8 mouse cellular contexts compared by ENCODE assay signal in the genomic region with DNA sequence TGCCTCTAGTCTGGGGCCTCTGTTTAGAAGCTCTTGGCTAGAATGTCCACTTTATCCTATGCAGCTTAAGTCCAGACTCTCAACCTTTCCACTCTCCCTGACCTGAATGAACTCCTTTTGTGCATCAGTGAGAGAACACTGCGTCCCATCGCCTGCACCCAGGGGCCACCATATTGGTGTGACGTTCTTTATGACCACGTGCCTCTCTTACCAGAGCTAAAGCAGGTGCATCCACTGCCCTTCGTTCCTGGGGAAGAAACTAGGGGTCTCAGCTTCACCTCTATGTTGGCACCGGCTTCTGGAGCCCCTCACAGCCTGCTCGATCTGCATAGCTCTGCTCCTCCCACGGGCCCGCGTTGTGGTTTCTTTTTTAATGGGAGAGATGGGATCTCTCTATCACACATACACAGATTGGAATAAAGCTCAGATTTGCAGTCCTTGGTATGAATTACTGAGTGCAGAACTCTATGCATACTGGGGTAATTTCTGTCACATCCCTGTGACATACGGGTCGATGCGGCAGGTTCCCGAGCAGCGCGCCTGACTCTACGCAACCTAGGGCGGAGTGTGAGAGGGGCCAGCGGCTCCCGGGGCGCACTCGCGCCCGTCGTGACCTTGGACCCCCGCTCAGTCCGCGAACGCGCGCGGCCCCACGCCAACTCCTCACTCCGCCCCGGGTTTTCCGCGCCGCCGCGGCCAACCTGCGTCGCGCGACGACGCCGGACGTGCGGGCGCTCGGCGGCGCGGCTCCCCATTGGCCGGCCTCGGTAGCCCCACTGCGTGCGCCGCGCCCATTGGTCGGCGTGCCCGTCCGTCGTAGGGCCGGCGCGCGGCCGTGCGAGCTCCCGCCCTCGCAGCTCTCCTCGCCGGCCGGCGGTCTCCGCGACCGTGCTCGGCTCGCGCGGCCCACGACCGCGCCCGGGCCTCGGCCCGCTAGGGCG. TPM values are rescaled to one million over a fixed set of nuclear protein-coding genes. Genes with fewer than 3 reads are reported as not detected.
DNase-seq lines count a peak whose midpoint lies in the region; ATAC-seq and TF ChIP-seq lines count a peak whose summit lies in the region.

A gene (plus strand): TSS at position 831 of the 941 bp plus-strand sequence.

- no peak for DNase-seq in Patski (ENCODE audit: low read depth, low spot score)
- DNase-seq in cerebellum, postnatal 14 days = peak; percentile 98
- peak; percentile 71 to 83 for DNase-seq in frontal cortex, postnatal 25 days (ENCODE audit: low spot score in 2 of 2)
- DNase-seq in hindbrain, embryonic 14.5 days (ENCODE audit: low spot score) = peak; percentile 96
- DNase-seq in left cerebral cortex, adult 11 months (ENCODE audit: low spot score) = peak; percentile 81
- peak; percentile 94 to 97 for DNase-seq in lung, postnatal 4 days
- DNase-seq in retina, postnatal 7 days (ENCODE audit: low read depth, low spot score) = peak; percentile 89
- DNase-seq in urinary bladder, adult 2 months (ENCODE audit: low spot score) = peak; percentile 85

- H3K9ac ChIP-seq in hindbrain, embryonic 14.5 days = peak within 1 kb of the TSS; percentile 98

- ATAC-seq in Patski = peak; percentile 96
- ATAC-seq in hindbrain, embryonic 14.5 days (ENCODE audit: low FRiP score) = peak; percentile 97

- H3K27me3 ChIP-seq in Patski = no peaks in the 10 kb centered on the region
- no peaks in the 10 kb centered on the region for H3K27me3 ChIP-seq in hindbrain, embryonic 14.5 days (ENCODE audit: control insufficient read depth, insufficient read depth, low read length)

- in situ Hi-C loops in Patski (cut with MboI; ENCODE audit: low pct_unique_long_range_greater_than_20kb) = no loop called here

- H3K4me2 ChIP-seq in hindbrain, embryonic 14.5 days (replicated peaks) = peak within 1 kb of the TSS; percentile 75

- H3K27ac ChIP-seq in hindbrain, embryonic 14.5 days = peak within 1 kb of the TSS; percentile 96

- CTCF ChIA-PET in Patski (lab: Charles Lee) = interaction anchor here (1.1 to 1.4 kb wide), 2 partner anchors 9 to 24 kb away, joined by 3 to 5 read pairs; no protein-coding TSS in a partner anchor

- H3K9me3 ChIP-seq in hindbrain, embryonic 14.5 days (ENCODE audit: control insufficient read depth, low read length) = no peaks in the 10 kb centered on the region

- H3K4me1 ChIP-seq in hindbrain, embryonic 14.5 days (replicated peaks; ENCODE audit: control insufficient read depth, insufficient read depth, low read length) = peaks cover 27% of the 10 kb centered on the region

- WGBS in hindbrain, embryonic 14.5 days = under 1% methylated on average over 89 of the region's 91 CpGs

- H3K4me3 ChIP-seq in hindbrain, embryonic 14.5 days (replicated peaks; ENCODE audit: low read length) = peak within 1 kb of the TSS; percentile 99

- POLR2A ChIA-PET in Patski (lab: Charles Lee) = interaction anchor here (0.6 to 1.4 kb wide), 8 partner anchors 9 to 174 kb away, joined by 3 to 4 read pairs (median 3); no protein-coding TSS in a partner anchor

- no peak for TF ChIP-seq CTCF in Patski (IDR thresholded peaks at IDR 0.05)

- H3K36me3 ChIP-seq in hindbrain, embryonic 14.5 days (replicated peaks; ENCODE audit: control insufficient read depth, insufficient read depth) = peaks cover 50% of the 10 kb centered on the region

RNA-seq across cellular contexts. Expression of the gene that starts here (rescaled TPM):
- polyA plus RNA-seq in Patski (2021) = 50.5 TPM
- 15.3 and 18.5 TPM in 2 replicates for polyA plus RNA-seq in hindbrain, embryonic 14.5 days (2014; fragmentation: Nextera tagmentation; extraction: Ambion mirVana)
- polyA plus RNA-seq in urinary bladder, adult 2 months (2012; rRNA removed) = 15.9 and 18.8 TPM in 2 replicates
